Mouse (Mus musculus): ENCODE results near the gene Ptprm.

- TF ChIP-seq POLR2A (IDR thresholded peaks at IDR 0.05; ENCODE audit: borderline replicate concordance, extremely low read depth, insufficient read depth, insufficient read length, poor library complexity, severe bottlenecking) (no peak), CTCF (IDR thresholded peaks at IDR 0.05; ENCODE audit: borderline replicate concordance, extremely low read depth, insufficient read depth, insufficient read length) (no peak)
Measured at GRCm38 (mm10) chr17:66754208-66754865, 599.9 kb downstream of the Ptprm start.

Measured in brain, embryonic 14.5 days (tissue).